Mouse (Mus musculus): ENCODE results near the gene Cryab.

DNA sequence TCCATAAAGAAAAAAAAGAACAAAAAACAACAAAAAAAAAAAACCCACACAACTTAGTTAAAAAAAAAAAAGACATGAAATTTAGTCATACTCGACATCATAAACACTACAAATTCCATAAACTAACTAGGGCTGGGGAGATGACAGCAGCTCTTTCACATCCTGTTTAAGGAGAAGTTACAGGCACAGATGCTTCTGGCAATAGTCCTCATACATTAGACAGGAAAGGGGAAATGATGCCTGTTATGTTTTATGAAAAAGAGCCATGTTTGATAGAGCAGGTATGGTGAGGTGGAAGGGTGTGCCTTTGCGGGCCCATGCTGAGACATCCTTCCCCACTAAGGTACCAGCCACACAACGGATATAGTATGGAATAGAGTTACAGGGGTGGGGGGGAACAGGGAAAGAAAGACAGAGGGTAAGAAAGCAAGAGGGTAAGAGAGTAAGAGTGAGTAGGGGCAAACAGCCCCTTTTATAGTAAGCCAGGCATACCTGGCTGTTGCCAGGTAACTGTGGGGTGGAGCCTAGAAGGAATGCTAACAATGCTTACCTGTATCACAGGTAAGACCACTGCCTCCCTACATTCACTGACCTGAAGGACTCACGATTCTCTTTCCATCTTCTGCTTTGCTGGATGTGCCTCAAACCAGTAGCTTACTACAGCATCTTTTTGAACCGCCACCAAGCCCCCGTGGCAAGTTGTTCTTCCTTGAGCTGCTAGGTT, 10.6 kb downstream of the Cryab start:
- TF ChIP-seq POLR2A (IDR thresholded peaks at IDR 0.05; ENCODE audit: borderline replicate concordance, control insufficient read depth, low read depth, low read length), result no peak
- TF ChIP-seq CTCF (IDR thresholded peaks at IDR 0.05; ENCODE audit: control insufficient read depth, insufficient read depth, low read length), result no peak

Data from bone marrow, adult 2 months (tissue).